Mouse (Mus musculus) fibroblast of lung, adult 2 months (primary cell): Measurements from ENCODE around the gene Fam160a2.
"Not testable (repeated sequence)": the region's sequence is repeated elsewhere in the genome, so short reads cannot be mapped to it uniquely, and the experiment has no call there.

Experiments
- DNase-seq: peaks from one replicate; pipeline ENCODE4 v3.0.0-alpha.2; 2011; ENCODE audit warnings: low read depth

Fam160a2 gene

GRCm38 (mm10) chr7:105399935-105400624, at the start of gene Fam160a2:
Fam160a2 (minus strand) TSS chr7:105400054.
- DNase-seq = peak; percentile 99

GRCm38 (mm10) chr7:105445076-105445475, 45.2 kb upstream of the Fam160a2 start:
- DNase-seq = no peak

DNA sequence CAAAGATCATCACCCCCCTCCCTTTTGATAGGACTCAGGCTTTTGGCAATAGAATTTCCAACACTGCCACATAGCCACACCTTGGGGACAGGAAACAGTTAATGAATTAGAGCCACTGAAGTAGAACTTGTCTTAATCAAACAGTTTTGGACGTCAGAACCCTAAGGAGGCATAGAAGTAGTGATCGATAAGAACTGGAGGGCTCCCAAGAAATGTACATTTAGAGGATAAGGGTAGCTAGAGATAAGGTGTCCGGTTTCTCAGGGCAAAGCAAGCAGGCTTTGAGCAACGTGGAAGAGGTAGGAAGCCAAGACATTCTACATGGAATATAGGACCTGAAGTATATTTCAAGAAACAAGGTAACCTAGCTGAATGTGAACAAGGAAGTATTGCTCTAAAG, 41.6 kb upstream of the Fam160a2 start:
- no peak for DNase-seq

DNA sequence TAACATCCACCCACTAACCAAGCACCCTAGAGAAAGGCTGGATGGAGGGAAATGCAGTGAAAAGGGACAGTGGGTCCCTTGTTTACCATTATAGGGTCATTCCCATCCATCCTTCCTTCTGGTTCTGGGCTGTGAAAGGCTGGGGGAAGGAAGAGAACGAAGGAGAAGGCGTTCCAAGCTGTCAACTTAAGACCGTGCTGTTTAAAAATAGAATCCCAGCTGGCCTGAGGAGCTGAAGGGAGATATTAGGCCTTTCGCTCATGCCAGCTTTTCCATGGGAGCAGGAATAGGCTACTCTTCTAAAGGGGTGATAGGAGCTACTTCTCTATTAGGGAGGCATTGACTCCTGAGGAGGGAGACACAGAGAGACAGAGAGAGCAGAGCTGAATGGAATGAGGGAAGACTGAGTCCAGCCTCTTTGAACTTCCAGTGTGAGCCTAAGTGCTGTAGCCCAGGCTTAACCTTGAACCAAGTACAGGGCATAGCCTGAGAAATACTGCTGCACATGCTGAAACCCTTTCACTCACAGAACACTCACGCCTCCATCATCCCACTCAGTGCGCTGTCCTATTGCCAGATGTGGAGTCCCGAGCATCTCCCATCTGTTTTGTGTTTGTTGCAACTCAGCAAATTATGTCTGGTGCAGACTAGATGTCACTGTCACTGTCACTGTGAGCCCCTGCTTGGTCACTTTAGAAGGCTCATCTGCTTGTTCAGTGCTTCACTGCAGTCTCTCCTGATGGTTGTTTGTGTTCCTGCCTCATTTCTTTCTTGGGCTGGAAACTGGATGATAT, 38.3 kb upstream of the Fam160a2 start:
- no peak for DNase-seq

GRCm38 (mm10) chr7:105434798-105435197, 34.9 kb upstream of the Fam160a2 start:
- DNase-seq = no peak

- DNase-seq = no peak
These were observed 34.0 kb upstream of the Fam160a2 start for GRCm38 (mm10) chr7:105433859-105434258.

- no peak for DNase-seq
These were observed 32.2 kb upstream of the Fam160a2 start for GRCm38 (mm10) chr7:105432058-105432457.

DNA sequence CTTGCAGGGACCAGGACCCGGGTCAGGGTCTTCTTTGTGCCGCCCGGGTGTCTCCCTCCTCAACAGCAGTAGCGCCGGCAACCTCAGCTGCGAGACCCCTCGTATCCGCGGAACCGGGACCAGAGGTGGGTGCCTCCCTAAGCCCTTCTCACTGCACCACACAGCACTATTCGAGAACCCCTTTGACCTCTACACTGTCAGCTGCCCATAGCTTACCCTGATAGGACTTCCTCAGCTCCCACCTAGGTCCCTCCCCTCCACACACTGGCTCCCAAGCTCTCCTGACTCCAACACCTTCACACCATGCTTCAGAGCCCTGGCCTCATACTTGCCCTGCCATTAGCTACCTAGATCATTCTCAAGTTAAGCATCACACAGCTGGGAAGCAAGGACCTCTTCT, 26.2 kb upstream of the Fam160a2 start:
- no peak for DNase-seq

GRCm38 (mm10) chr7:105425424-105426043, 25.7 kb upstream of the Fam160a2 start, which contains the start of gene Cckbr:
Cckbr (plus strand) TSS chr7:105425731.
- DNase-seq = no peak

DNA sequence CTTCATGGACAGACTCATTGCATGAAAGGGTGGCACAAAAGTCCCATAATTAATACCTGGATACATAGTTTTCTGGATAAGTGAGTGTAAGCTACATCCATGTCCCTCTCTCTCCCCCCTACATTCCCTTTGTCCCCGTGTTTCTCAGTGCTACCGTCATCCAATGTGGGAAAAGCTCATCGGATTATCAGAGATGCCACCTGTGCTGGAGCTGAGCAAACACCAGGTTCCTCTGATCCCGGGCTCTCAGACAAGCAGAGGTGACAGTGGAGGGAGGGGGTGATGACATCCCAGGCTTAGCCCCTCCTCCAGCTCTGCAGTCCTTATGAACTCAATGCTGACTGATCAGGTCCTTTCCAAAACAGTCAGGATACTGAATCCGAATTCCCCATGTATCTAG, 24.5 kb upstream of the Fam160a2 start:
- no peak for DNase-seq

DNA sequence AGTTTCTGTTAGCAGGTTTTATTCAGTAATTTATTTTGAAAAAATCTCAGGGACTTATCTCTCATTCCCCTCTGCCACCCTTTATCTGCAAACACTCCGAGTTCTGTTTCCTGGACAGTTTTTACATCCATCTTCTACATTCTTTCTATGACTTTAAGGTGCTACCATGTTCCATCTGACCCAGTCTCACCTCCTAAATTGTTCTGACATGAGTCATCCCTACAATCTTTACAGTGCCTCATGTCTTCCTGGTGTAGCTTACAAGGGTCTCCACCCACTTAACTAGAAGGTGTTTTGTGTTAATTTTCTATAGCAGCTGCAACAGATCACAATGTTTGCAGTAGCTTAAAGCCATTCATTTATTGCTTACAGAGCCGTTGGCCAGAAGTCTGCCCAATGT, 21.0 kb upstream of the Fam160a2 start:
- DNase-seq = no peak

- DNase-seq = no peak
These were observed 18.3 kb upstream of the Fam160a2 start for GRCm38 (mm10) chr7:105418106-105418505.

DNA sequence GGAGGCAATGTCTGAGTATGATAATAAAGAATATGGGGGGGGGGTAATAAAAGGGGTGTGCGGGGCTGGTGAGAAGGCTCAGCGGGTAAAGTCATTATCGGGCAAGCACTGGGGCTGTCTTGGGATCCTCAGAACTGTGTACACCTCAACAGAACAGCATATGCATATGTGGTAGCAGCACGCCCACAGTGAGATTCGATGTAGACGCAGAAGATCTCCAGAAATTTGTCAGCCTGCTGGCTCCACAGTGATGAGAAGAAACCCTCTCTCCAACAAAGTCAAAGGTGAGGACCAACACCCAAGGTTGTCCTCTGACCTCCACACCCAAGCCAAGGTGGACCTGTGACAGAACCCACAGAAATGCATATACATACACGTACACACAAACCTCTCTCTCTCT, 16.7 kb upstream of the Fam160a2 start:
- DNase-seq = no peak

DNA sequence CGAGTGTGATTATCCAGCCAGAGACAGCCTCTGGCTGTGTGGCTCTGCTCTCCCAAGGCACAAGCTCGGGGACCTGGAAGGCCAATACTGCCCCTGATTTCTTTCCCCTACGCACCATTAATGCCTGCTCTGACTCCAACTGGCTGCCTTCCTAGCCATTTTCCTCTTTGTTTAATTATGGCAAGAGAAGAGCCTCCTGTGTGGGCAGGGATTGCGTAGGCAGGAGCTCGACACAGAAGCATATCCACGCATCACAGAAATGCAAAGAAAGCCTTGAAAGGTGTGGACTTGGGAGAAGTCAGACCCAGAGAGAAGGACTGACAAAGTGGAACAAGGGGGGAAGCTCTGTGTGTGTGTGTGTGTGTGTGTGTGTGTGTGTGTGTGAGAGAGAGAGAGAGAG, 14.5 kb upstream of the Fam160a2 start:
- no peak for DNase-seq

DNA sequence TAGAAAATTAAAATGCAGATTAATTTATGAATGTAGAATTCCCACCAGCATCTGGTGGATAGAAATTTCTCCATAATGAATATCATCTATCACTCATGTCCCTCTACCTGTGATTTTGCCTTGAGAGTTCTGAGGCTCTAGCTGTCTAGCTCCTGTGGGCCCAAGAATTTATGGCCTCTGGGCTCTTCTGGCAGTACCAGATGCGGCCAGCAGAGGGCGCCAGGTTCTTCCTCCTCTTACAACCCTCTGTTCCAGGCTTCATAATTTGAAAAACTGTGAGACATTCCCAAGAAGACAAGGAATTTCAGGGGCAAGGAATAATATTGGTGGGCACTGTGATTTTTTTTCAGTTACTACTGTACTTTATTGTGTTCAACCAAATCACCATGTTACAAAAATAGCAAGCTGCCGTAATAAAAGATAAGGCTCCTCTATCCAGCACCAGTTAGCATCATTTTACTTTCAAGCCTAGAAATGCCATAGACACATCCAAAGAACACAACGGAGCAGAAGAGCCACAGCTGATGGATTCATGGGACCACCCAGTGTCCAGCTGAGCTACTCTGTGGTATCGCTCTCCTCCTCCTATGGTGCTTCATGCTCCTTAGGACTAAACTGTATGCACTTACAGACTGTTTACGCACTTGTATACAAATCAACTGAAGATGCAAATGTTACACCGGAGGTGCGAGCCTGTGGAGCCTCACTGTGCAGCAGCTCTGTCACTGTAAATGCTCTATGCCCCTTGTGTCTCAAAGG, 12.2 kb upstream of the Fam160a2 start:
- not testable (repeated sequence) for DNase-seq

DNA sequence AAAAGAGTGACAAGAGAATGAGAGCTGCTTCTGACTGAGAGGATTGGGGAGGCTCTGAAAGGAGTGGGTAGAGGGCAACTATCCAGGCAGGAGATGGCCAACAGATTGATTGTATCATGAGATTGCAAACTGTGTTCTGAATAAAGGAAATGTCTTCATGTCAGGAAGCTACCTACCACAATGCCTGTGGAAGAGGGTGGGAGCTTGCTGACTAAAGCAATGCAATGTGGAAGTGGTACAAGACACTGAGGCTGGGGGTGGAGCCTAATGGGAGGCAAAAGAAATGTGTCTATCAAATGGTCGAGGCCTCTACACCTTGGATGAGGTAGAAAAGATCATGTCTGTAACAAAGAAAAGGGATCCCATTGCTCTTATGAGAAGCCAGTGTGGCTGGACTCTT, 6.5 kb upstream of the Fam160a2 start:
- DNase-seq = no peak

- no peak for DNase-seq
These were observed 4.4 kb upstream of the Fam160a2 start, which contains the start of gene Cnga4 for GRCm38 (mm10) chr7:105404268-105404667. Cnga4 (plus strand) TSS chr7:105404568.

DNA sequence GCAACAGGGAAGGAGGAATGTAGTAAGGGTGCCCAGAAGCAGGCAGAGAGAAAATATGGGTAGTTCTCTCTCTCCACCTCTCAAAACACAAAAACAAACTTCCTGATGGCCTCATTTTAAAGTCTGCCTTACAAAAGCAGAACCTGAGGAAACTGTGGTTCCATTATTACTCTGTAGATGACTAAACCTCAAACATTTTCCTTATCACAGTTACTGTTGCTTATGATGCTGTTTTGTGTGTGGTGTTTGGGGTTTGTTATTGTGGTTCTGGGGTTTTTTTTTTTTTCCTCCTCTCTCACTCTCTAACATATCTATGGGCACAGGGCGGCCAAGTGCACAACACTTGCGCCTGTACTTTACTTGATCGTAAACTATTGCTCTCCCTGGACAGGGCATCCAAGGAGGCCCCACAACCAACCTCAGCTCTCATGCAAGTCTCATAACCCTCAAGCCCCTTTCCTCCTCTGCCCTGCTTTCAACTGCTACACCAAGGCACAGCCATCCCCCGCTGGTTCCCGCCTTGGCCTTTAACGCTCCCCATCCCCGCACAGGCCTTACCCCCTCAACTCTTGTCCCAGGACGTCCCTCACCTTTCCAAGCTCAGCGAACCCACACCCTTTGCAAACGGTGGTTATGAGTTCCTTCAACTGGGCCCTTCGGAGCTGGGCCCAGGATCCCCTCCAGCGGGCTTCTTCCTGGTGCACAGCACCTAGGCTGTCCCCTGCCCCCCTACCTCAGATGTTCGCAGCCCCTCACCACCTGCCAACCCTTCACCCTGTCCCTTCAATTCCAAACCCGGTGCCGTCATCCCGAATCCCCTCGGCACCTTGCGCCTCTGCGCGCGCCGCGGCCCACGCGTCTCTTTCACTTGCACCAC, 558 bp downstream of the Fam160a2 start:
- DNase-seq = no peak

- no peak for DNase-seq
These were observed 3.7 kb downstream of the Fam160a2 start for GRCm38 (mm10) chr7:105396126-105396525.

- DNase-seq = no peak
These were observed 4.6 kb downstream of the Fam160a2 start for GRCm38 (mm10) chr7:105395131-105395820.

DNA sequence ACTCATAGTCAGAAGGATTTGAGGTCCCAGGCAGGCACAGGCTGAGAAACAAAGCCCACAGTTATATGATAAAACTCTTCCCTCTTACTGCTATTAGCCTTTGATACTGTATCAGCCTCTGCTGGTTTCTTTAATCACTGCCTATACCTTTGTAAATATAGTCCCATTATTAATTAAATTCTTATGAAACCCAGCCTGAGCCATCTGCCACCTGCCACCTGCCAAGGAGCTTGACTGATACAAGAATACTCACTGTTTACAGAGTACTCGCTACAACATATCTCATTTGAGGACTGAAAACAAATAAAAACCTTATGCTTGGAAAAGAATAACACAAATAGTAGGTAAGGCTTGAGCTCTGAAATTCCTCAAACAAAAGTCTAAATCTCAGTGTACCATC, 5.2 kb downstream of the Fam160a2 start:
- DNase-seq = no peak
